Mouse (Mus musculus): ENCODE results near the gene Golph3.
"Not testable (repeated sequence)": the region's sequence is repeated elsewhere in the genome, so short reads cannot be mapped to it uniquely, and the experiment has no call there.

The Golph3 gene

DNA sequence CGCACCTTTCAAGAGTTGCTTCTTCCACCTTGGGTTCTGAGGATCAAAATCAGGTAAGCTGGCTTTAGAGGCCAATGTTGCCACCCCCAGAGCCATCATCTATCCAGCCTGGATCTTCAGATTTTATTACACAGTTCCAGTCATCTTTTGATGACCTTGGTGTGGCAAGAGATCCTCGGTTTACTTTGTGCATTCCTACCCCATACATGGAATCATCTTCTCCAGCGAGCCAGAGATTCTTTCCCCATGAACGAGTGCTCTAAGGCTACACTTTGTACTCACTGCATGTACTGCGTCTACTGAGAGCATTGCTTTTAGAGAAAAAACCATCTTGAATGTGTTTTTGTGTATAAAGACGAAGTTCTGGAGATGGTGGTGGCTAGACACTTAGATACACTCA lies 34.0 kb downstream of the Golph3 start:
- DNase-seq (ENCODE audit: extremely low read depth, low read depth, low spot score), result no peak

- DNase-seq (ENCODE audit: extremely low read depth, low read depth, low spot score), result no peak
Observed at GRCm38 (mm10) chr15:12355907-12356306, 34.7 kb downstream of the Golph3 start.

- no peak for DNase-seq (ENCODE audit: extremely low read depth, low read depth, low spot score)
Observed at GRCm38 (mm10) chr15:12357459-12357858, 36.2 kb downstream of the Golph3 start.

GRCm38 (mm10) chr15:12358384-12358783 lies 37.1 kb downstream of the Golph3 start:
- DNase-seq (ENCODE audit: extremely low read depth, low read depth, low spot score), result no peak

DNA sequence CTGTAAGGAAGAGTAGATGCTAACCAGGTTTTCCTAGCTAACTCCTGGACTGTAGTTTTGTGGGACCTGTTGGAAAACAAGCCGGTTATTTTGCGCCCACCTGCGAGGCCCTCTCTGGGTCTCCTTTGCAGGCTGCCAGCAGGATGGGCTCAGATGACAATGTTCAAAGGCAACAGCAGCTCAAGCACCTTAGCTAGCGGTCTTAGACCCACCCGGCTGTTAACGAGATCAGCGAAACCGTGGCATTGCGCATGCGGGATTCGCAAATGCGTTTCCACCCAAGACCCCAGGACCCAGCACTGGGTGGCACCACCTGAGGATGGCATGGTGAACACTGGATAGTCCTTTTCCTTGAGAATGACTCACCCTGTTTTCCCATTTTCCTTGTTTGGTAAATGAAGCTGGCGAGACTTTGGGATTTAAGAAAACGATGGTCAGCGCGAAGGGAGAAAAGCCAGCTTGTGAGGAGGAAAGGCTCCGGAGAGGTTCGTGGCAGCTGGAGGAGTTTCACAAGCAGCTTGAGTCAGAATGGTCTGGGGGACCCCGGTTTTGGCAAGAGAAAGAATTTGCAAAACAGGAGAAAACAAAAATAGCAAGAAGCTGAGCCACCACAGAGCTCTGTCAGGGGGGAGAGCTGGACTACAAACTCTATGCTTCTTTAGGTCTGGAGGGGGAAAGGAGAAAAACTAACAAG lies 39.4 kb downstream of the Golph3 start:
- DNase-seq (ENCODE audit: extremely low read depth, low read depth, low spot score), result no peak

DNA sequence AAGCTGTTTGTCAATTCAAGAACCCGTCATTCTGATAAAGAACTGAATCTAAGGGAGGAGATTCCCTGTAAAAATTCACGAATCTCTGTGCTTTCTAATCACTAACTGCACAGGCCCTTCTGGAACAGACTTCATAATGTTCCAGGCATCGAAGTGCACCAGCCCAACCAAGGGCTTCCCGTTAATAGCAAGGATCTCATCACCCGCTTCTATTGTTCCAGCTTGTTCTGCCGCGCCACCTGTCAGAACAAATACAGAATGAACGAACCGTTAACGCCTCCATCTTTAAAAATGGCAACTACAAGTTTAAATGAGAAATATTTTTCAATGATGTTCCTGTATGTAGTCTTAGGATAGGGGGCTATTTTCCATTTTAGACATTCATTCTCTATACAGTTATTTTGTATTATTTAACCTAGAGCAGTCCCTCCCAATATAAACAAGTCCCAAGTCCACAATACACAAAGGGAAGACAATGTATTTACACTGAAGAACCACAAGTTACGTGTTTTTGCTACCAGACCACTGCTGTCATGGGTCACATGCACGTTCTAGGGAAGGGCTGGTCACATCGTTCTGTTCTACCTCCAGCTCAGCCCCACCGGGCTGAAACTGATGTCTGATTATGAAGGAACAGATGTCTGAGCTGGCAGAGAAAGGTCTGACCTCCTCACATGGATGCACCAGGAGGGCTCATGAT lies 40.9 kb downstream of the Golph3 start:
- DNase-seq (ENCODE audit: extremely low read depth, low read depth, low spot score), result no peak

DNA sequence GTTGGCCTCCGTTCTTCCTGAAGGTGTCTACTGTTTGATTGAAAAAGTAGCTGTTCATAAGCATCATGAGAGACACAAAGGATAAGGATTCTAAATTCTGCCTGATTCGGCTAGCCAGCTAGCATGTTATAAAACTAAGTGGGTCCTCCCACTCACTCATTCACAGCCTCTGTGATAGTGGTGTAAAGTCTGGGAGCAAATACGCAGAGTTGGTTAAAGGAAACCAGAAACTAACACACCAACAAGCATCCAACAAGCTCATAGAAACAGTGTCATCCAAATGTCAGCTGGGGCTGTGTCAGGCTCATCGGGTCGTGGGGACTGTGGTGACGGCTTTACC lies 41.4 kb downstream of the Golph3 start:
- DNase-seq (ENCODE audit: extremely low read depth, low read depth, low spot score), result no peak

- no peak for DNase-seq (ENCODE audit: extremely low read depth, low read depth, low spot score)
Observed at GRCm38 (mm10) chr15:12364096-12364495, 42.8 kb downstream of the Golph3 start.

DNA sequence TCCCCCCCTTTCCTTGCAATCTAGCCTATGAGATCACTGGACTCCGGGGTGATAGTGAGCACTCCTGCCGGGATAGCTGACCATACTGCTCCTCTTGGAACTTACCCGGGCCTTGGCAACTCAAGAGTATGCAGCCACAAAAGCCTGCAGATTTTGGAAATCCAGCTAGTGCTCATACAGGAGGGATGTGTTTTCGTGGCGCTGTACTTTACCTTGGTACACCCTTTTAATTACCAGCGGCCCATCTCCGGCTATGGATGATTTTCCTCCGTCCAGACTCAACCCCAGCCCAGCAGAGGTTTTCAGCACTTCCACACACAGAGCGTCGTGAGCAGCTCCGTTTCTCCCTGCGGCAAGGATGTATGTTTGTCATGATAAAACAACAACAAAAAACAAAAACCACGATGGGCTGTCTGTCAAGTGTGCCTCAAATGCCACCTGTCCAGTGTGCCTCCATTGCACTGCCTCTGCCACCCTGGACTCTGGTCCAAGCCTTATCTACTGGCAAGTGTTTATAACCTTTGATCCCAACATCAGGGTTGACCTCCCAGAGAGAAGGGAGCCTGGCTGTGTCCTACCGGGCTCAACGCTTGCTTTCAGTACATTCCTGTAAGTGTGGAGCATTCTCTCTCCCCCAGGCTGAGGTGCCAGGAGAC lies 44.3 kb downstream of the Golph3 start:
- DNase-seq (ENCODE audit: extremely low read depth, low read depth, low spot score), result no peak

DNA sequence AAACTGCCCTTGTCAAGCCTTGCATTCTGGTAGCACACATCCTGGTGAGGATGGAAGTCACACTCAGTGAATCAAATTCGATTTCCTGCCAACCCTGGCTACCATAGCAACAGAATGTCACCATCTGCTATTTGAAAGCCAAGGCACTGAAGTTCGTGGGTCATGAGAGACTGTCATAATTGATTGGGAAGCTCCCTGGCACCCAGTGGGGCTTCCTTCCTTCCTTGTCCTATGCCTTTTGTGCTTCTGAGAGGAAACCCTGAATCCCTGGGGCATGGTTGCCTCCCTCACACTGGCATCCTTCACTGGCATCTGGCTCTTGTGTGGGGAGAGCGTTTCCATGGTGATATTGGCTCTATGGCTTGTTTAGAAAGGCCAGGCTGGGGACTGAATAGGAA lies 44.8 kb downstream of the Golph3 start:
- no peak for DNase-seq (ENCODE audit: extremely low read depth, low read depth, low spot score)

DNA sequence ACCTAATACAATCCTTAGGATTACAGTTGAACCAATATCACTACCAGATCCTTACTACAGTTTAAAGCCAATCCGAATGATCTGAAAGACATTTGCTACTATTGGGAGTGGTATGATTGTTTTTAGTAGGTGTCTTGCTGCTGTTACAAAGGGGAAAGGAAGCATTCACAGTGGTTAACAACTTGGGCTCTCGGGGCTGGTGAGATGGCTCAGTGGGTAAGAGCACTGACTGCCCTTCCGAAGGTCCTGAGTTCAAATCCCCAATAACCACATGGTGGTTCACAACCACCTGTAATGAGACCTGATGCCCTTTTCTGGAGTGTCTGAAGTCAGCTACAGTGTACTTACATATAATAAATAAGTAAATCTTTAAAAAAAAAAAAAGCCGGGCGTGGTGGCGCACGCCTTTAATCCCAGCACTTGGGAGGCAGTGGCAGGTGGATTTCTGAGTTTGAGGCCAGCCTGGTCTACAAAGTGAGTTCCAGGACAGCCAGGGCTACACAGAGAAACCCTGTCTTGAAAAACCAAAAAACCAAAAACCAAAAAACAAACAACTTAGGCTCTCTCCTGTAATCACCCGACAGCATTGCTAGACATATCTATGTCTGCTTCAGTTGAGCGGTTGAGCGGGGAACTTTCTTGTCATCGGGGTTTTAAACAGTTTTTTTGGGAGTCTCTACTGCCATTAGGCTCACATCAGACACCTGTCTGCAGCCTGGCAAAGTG lies 45.5 kb downstream of the Golph3 start:
- not testable (repeated sequence) for DNase-seq (ENCODE audit: extremely low read depth, low read depth, low spot score)

DNA sequence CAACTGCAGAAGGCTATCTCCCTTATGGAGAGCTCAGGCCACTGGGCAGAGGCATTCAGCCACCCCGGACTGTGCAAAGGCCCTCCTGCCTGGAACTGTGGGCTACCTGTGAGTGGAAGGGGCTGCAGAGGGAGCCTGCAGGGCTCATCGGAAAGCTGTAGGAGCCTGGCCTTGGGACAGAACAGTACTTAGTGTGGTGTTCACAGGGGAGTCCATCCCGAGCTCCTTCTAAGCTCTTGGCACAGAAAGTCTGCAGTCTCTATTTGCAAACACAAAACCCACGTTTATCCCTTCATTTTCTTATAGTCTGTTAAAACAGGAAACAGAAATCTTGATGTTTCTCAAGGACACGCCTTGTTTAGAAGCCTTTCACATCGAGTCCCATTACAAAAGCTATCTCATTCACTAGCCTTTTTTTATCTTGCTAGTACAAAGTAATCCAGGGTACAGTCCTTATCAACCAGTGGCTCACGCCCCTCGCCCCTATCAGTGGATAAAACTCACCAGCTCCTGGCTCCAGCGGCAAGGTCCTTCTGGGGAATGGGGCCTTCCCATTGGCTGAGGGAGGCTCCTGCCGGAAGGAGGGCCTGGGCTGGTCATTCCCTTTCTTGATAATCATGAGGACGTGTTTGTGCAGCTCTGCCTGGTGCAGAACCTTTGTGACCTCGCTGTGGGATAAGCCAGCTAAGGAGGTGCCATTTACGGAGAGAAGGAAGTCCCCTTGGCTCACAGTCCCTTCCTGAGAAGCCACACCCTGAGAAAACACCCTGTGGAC lies 46.2 kb downstream of the Golph3 start:
- no peak for DNase-seq (ENCODE audit: extremely low read depth, low read depth, low spot score)

DNA sequence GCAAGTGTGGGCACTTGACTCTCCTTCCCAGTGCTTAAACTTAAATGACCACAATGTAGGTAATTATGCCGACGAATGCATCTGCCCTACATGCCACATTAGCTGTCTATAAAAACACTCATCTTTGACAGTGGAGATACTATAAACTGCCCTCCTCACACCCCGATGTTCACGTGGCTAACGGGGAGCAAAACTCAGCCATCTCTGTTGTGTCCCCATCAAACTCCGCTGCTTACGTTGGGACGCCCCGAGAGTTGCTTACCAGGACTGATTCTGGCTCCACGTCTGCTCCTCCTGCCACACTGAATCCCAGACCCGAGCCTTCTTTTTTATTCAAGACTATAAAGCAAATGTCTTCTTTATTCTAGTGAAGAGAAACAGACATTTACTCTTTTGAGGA lies 47.1 kb downstream of the Golph3 start:
- DNase-seq (ENCODE audit: extremely low read depth, low read depth, low spot score), result no peak

GRCm38 (mm10) chr15:12368850-12369249 lies 47.6 kb downstream of the Golph3 start:
- no peak for DNase-seq (ENCODE audit: extremely low read depth, low read depth, low spot score)

DNA sequence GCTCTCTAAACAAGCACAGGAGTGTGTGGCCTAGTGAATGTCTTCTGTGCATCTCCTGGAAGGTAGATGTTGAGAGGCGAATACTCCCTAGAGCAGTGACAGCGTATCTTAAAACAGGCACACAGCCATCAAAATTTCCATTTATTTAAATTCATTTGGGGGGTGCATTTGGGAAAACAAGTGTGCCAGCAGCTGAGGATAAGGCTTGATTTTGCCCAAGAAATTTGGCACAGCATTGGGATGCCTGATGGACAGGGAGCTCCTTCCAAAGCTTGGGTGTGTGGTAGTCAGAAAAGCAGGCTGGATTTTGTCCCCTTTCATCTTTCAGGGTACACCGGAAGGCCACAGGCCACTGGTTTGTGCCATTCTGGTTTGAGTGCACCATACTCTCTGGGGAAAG lies 48.8 kb downstream of the Golph3 start:
- no peak for DNase-seq (ENCODE audit: extremely low read depth, low read depth, low spot score)

DNA sequence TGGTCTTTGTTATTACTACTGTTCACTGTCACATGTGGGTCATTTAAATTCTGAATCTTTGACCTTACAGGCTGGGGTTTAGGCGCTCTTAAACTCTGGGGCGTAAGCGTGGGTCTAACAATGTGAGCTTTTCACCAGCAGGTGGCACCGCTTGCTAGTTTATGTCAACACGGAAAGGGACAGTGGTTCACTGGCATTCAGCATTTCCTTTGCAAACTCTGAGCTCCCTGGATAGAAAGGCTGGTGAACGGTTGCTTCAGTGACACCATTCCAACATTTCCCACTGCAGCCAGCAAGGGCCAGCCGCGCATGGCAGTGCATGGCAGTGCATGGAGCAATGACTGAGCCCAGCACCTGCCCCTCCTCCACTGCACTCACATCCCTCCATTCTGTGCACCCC lies 49.9 kb downstream of the Golph3 start:
- DNase-seq (ENCODE audit: extremely low read depth, low read depth, low spot score), result no peak

DNA sequence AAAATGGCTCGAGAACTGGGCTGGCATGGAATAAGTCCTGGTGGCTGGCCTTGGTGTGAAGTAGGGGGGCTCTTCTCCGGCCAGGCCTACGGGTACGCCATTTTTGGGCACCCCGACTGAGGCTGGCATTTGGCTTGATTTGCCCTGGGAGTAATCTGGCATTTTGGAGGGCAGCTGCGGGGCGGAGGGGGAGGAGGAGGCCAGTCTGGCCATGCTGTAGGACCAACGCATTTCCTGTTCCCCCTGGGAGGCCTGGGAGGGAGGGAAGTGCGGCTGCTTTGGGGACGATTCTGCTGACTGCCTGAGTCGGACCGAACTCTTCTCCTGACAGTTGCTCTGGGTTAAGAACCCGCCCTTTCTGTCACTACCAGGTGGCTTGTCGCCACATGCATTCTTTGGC lies 52.2 kb downstream of the Golph3 start:
- no peak for DNase-seq (ENCODE audit: extremely low read depth, low read depth, low spot score)

- DNase-seq (ENCODE audit: extremely low read depth, low read depth, low spot score), result no peak
Observed at GRCm38 (mm10) chr15:12373918-12374317, 52.7 kb downstream of the Golph3 start.

DNA sequence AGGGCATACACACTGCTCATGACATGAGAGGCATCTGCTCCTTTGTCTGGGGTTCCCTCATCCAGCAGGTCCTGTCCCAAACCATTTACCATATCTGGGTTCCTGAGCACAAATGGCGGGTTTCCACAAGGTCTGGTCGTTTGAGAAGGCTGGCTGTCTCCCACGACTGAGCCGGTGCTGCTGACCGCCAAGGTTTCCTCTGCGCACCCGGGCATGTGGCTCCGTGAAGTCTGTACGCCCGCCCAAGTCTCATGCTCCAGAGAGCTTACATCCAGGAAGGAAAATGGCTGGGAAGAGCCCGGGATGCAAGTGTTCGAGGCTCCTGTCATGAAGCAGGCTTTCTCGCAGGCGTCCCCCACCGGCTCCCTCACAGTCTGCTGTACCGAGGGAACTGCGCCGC lies 53.7 kb downstream of the Golph3 start:
- DNase-seq (ENCODE audit: extremely low read depth, low read depth, low spot score), result no peak

DNA sequence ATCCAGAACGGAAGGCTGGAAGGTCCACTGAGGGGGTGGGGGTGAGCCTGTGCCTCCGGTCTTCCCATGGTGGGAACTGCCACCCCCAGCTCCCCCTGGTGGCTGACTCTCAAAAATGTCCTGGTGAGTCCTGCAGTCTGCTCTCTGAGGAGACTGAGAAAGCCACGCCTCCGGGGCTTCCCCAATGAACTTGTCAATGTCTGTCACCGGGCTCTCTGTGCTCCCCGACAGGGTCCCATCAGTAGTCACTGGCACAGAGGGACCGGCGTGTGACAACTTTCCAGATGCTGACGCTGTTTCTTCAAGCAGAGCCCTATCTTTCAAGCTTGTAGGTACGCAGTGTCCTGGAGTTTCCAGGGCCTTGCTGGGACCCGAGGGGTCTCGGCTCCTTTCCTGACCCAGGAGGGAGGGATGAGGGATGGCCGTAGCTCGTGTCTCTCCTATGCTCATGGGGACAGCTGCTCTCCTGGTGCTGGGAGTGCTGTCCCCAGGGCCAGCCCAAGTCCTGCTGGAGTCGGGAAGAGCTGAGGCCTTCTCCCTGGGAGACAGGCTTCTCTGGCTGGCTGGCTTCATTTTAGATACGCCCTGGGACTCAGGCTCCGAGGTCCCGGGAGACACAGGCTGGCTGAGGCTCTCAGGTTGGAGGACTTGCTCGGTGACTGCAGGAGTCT lies 54.5 kb downstream of the Golph3 start:
- DNase-seq (ENCODE audit: extremely low read depth, low read depth, low spot score), result no peak

All from fat pad, adult 2 months (tissue).